8 mouse cellular contexts compared by ENCODE assay signal in genomic region chr8:90907516-90907847, GRCm38 (mm10).
A peak's percentile ranks its signal among the peaks of the same experiment; 100 is the strongest.
DNase-seq lines count a peak whose midpoint lies in the region; ATAC-seq and TF ChIP-seq lines count a peak whose summit lies in the region.

No protein-coding gene starts in this region.

- H3K36me3 ChIP-seq in C2C12 (ENCODE audit: control insufficient read depth, insufficient read depth): no peaks in the 10 kb centered on the region
- no peaks in the 10 kb centered on the region for H3K36me3 ChIP-seq in forebrain, embryonic 14.5 days (ENCODE audit: control insufficient read depth, insufficient read depth, low read length)
- H3K36me3 ChIP-seq in liver, embryonic 14.5 days (replicated peaks; ENCODE audit: control insufficient read depth, insufficient read depth, low read depth): no peaks in the 10 kb centered on the region

- no peaks in the 10 kb centered on the region for H3K27me3 ChIP-seq in C2C12 (ENCODE audit: control insufficient read depth, insufficient read depth, insufficient read length)
- H3K27me3 ChIP-seq in forebrain, embryonic 14.5 days (replicated peaks; ENCODE audit: control insufficient read depth, insufficient read depth, low read length): no peaks in the 10 kb centered on the region
- H3K27me3 ChIP-seq in liver, embryonic 14.5 days (ENCODE audit: control insufficient read depth, insufficient read depth, low read length): peaks cover 8% of the 10 kb centered on the region

- ATAC-seq in forebrain, embryonic 14.5 days: no peak
- no peak for ATAC-seq in liver, embryonic 14.5 days (ENCODE audit: insufficient read depth)

- WGBS in forebrain, embryonic 14.5 days: 24% methylated on average over 10 of the region's 10 CpGs
- WGBS in liver, embryonic 14.5 days (ENCODE audit: insufficient replicate concordance): 22% methylated on average over 10 of the region's 10 CpGs

- H3K9me3 ChIP-seq in forebrain, embryonic 14.5 days (replicated peaks; ENCODE audit: control insufficient read depth, low read length): no peaks in the 10 kb centered on the region
- H3K9me3 ChIP-seq in liver, embryonic 14.5 days (ENCODE audit: control insufficient read depth, low read length): no peaks in the 10 kb centered on the region

- H3K9ac ChIP-seq in forebrain, embryonic 14.5 days (ENCODE audit: low read length): peak overlapping the region; percentile 74
- peak overlapping the region; percentile 71 for H3K9ac ChIP-seq in liver, embryonic 14.5 days (replicated peaks)

- intact Hi-C loops in gastrocnemius, adult 2 months (cut with DNase I): loop anchor here (2.0 kb wide), 1 partner anchor 31 kb away; no protein-coding TSS in a partner anchor
- intact Hi-C loops in gastrocnemius, postnatal 14 days (cut with DNase I; ENCODE audit: low total_unique reads): no loop called here

- peak overlapping the region; percentile 93 for H3K4me3 ChIP-seq in gastrocnemius, adult 2 months
- H3K4me3 ChIP-seq in C2C12 (ENCODE audit: insufficient read depth, poor library complexity, severe bottlenecking): peak overlapping the region; percentile 46
- peak overlapping the region; percentile 72 for H3K4me3 ChIP-seq in forebrain, embryonic 14.5 days (ENCODE audit: low read depth, low read length)
- H3K4me3 ChIP-seq in liver, embryonic 14.5 days (ENCODE audit: insufficient read depth in 1 of 2, low read depth in 2 of 2, low read length in 2 of 2): peak overlapping the region; percentile 75 to 87

- H3K4me1 ChIP-seq in forebrain, embryonic 14.5 days (ENCODE audit: control insufficient read depth, insufficient read depth, low read length): no peaks in the 10 kb centered on the region
- H3K4me1 ChIP-seq in liver, embryonic 14.5 days (replicated peaks; ENCODE audit: control insufficient read depth in 2 of 2, insufficient read depth in 2 of 2, low read length in 1 of 2): peaks cover 0 to 7% of the 10 kb centered on the region in 2 experiments; a peak in 2 of 4 replicates

- peak overlapping the region; percentile 97 for H3K4me2 ChIP-seq in forebrain, embryonic 14.5 days (ENCODE audit: low read length)
- peak overlapping the region; percentile 96 for H3K4me2 ChIP-seq in liver, embryonic 14.5 days (ENCODE audit: low read depth)

- TF ChIP-seq CTCF in gastrocnemius, adult 2 months (IDR thresholded peaks at IDR 0.05): no peak
- no peak for TF ChIP-seq CTCF in C2C12 (IDR thresholded peaks at IDR 0.05; ENCODE audit: control insufficient read depth, insufficient read depth, insufficient read length)
- no peak for TF ChIP-seq CTCF in liver, embryonic 14.5 days (IDR thresholded peaks at IDR 0.05; ENCODE audit: low read depth)

- H3K79me2 ChIP-seq in C2C12 (ENCODE audit: control insufficient read depth, insufficient read depth): no peaks in the 10 kb centered on the region

- H3K27ac ChIP-seq in gastrocnemius, adult 2 months: peak overlapping the region; percentile 98
- 0 out of 2 replicates have a peak overlapping the region, but pooled peaks have one; percentile 64 for H3K27ac ChIP-seq in forebrain, embryonic 14.5 days (ENCODE audit: low read depth, low read length)
- H3K27ac ChIP-seq in liver, embryonic 14.5 days: peak overlapping the region; percentile 43; the same call in 1 of the 2 replicates

- peak overlapping the region; percentile 83 for H3ac ChIP-seq in C2C12 (ENCODE audit: control insufficient read depth, insufficient read length, low read depth)

- no peak for TF ChIP-seq EP300 in liver, embryonic 14.5 days (IDR thresholded peaks at IDR 0.05; ENCODE audit: low read depth)

- DNase-seq in gastrocnemius, adult 2 months: no peak
- no peak for DNase-seq in gastrocnemius, postnatal 14 days
- peak; percentile 9 for DNase-seq in forebrain, embryonic 14.5 days (ENCODE audit: low spot score)
- no peak for DNase-seq in liver, embryonic 14.5 days (ENCODE audit: low read depth in 3 of 3, low spot score in 3 of 3)
- no peak for DNase-seq in urinary bladder, postnatal 25 days (ENCODE audit: low spot score)
- DNase-seq in thymus, adult 18-20 months: no peak
- no peak for DNase-seq in layer of hippocampus, adult 18-20 months (ENCODE audit: low spot score in 2 of 2)

- no peaks in the 10 kb centered on the region for H3K79me3 ChIP-seq in C2C12 (ENCODE audit: low read depth)

TF ChIP-seq in C2C12, 6 proteins besides CTCF, POLR2A, EP300 and RAD21:
- TF ChIP-seq FOSL1 (IDR thresholded peaks at IDR 0.05; ENCODE audit: insufficient read depth, low read length, poor library complexity, severe bottlenecking) (no peak), MYOG (IDR thresholded peaks at IDR 0.05; ENCODE audit: control insufficient read depth, extremely low read depth, insufficient read length) (no peak), MYOD1 (IDR thresholded peaks at IDR 0.05; ENCODE audit: control insufficient read depth, insufficient read length, low read depth) (no peak), USF1 (IDR thresholded peaks at IDR 0.05; ENCODE audit: low read depth) (no peak), CEBPB (IDR thresholded peaks at IDR 0.05; ENCODE audit: low read depth) (no peak), MAX (IDR thresholded peaks at IDR 0.05) (no peak)

Comparison
In these comparisons a context has a peak if more than half of its experiments do, and no peak if none do; other contexts are left out.
1. H3K27ac ChIP-seq: peak in every context shown above with its lines; median percentile 98 in gastrocnemius, adult 2 months; 64 in forebrain, embryonic 14.5 days; 43 in liver, embryonic 14.5 days.